Mouse (Mus musculus): ENCODE measurements around the gene Laptm5.

Gene Laptm5

GRCm38 (mm10) chr4:130918805-130919749, 6.2 kb downstream of the Laptm5 start:
- no peak for DNase-seq (ENCODE audit: extremely low read depth, insufficient read length, low spot score)

DNA sequence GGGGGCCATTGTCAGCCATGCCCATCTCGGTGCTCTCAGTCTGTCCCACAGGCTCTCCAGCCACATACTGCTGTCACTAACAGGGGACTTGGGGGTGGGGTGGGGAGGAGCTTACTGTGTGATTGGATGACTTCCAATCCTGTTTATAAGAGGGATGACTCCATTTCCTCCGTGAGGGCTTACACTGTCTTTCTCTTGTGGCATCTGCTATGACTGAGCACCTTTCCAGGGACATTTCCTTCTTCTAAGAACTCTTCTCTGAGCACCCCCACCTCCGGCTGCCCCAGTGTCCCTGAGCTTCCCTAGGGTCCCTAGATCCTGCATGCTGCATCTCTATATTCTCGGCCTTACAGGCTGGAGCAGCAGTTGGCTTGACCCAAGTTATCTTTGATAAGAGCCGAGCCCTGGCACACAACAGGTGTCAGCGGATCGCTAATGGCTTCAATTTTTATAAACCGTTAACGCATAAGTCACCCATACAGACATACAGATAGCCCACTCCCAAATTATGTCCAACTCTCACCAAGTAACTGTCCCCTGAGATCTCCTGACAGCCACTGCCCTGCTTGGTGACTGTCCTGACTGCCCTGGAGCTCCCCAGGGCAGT, 6.9 kb downstream of the Laptm5 start:
- DNase-seq (ENCODE audit: extremely low read depth, insufficient read length, low spot score) = no peak

DNA sequence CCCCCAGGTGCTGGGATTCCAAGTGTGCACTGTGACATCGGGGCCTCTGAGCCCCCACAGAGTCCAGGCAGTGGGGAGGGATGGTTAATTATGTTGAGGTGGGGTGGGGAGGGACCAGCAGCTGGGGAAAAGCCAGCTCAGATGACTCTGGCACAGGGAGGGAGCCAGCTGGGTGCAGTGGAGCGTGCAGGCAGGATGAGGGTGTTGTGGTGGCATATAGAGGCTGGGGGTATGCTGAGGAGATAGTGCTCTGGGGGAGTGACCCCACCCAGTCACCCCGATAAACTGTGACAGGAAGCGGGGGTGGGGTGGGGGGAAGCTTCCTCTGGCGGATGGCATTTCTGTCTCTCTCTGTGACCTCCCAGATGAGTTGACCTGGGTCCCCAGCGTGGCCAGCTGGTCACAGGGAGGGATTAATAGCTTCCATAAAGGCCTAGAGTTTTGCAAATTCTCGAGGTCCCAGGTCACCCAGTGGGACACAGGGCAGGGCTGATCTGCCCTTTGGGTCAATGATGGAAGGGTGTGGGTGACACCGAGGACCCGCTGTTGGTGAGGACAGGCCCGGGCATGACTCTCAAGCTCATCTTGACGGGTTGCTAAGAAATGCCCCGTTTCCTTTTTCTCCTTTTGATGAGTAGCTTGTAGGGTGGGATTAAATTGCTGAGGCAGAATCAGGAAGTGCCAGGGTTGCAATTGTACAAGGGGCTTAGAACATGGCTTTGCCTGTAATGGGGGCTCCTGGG, 8.2 kb downstream of the Laptm5 start:
- DNase-seq (ENCODE audit: extremely low read depth, insufficient read length, low spot score) = no peak

DNA sequence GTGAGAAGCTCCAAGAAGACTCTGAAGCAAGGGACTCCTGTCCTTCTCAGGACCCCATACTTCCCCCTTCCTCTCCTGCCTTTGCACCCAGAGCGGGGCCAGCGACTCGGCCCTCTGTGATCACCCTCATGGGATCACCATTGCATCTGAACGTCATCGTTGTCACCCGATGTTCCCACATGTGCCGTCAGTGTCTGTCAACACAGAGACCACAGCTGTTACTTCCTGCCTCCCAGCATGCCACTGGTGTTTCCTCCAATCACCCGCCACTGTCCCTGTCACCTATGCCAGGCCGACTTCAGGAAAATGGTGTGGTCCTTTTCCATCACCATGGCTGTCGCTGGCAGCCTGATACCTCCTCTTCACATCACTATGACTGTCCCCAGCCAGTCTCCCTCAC, 9.1 kb downstream of the Laptm5 start:
- no peak for DNase-seq (ENCODE audit: extremely low read depth, insufficient read length, low spot score)

GRCm38 (mm10) chr4:130926274-130926673, 13.3 kb downstream of the Laptm5 start:
- DNase-seq (ENCODE audit: extremely low read depth, insufficient read length, low spot score) = no peak

- no peak for DNase-seq (ENCODE audit: extremely low read depth, insufficient read length, low spot score)
These were observed 14.9 kb downstream of the Laptm5 start for GRCm38 (mm10) chr4:130927821-130928220.

- no peak for DNase-seq (ENCODE audit: extremely low read depth, insufficient read length, low spot score)
These were observed 29.7 kb downstream of the Laptm5 start for GRCm38 (mm10) chr4:130942644-130943043.

- no peak for DNase-seq (ENCODE audit: extremely low read depth, insufficient read length, low spot score)
These were observed 31.2 kb downstream of the Laptm5 start, which contains the start of gene Matn1 for GRCm38 (mm10) chr4:130944112-130944511. Gene Matn1, plus strand, starts transcription at chr4:130944385.

GRCm38 (mm10) chr4:130944779-130945178, 31.9 kb downstream of the Laptm5 start:
- DNase-seq (ENCODE audit: extremely low read depth, insufficient read length, low spot score) = no peak

GRCm38 (mm10) chr4:130947094-130947647, 34.2 kb downstream of the Laptm5 start:
- DNase-seq (ENCODE audit: extremely low read depth, insufficient read length, low spot score) = no peak

- no peak for DNase-seq (ENCODE audit: extremely low read depth, insufficient read length, low spot score)
These were observed 37.0 kb downstream of the Laptm5 start for GRCm38 (mm10) chr4:130949821-130950384.

GRCm38 (mm10) chr4:130952531-130952930, 39.6 kb downstream of the Laptm5 start:
- no peak for DNase-seq (ENCODE audit: extremely low read depth, insufficient read length, low spot score)

DNA sequence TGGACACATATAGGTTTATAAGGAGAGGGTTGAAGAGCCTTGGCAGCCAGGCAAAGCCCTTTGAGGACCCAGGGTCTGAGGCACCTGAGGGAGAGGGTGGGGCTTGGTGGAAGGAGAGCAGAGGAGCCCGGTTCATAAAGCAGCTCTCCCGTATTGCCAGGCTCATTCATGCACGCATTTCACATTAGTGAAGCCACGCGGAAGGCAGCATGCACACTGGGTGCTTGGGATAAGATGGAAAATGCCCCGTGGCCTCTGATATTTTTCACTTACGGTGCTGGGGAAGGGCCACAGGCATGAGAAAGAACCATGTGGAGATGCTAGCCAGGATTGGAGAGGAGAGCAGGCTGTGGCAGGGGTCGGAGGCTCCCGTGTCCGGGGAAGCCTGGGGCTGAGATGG, 44.2 kb downstream of the Laptm5 start:
- no peak for DNase-seq (ENCODE audit: extremely low read depth, insufficient read length, low spot score)

DNA sequence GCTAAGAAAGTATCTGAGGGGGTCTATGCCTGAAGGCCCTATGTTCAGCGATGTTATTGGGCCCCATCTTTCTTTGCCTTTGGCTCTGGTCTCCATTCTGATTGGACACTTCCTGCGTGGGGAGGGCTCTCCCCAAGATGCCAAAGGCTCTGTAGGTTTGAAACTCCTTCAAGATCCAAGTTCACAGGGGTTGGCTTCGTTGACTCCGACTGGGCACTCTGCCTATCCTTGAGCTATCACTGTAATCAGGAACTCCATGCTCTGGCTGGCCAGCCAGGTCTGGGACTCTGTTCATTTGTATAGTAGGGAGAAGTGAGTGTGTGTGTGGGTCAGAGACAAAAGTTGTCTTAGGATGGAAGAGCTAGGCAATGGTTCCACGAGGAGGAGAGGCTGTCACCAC, 45.9 kb downstream of the Laptm5 start:
- no peak for DNase-seq (ENCODE audit: extremely low read depth, insufficient read length, low spot score)

- no peak for DNase-seq (ENCODE audit: extremely low read depth, insufficient read length, low spot score)
These were observed 46.8 kb downstream of the Laptm5 start for GRCm38 (mm10) chr4:130959678-130960077.

GRCm38 (mm10) chr4:130960118-130960734, 47.3 kb downstream of the Laptm5 start:
- DNase-seq (ENCODE audit: extremely low read depth, insufficient read length, low spot score) = no peak

DNA sequence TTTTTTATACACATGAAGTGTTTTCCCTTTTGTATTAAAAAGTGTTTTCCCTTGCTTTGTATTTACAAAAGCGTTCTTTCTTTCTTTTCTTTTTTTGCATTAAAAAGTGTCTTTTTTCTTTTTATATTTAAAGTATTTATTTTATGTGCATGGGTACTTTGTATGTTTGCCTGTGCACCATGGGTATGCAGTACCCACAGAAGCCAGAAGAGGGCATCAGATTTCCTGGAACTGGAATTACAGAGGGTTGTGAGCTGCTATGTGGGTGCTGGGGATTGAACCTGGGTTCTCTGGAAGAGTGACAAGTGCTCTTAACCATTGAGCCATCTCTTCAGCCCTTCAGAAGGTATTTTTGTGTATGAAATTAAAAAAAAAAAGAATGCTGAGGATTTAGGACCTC, 58.4 kb downstream of the Laptm5 start:
- no peak for DNase-seq (ENCODE audit: extremely low read depth, insufficient read length, low spot score)

DNA sequence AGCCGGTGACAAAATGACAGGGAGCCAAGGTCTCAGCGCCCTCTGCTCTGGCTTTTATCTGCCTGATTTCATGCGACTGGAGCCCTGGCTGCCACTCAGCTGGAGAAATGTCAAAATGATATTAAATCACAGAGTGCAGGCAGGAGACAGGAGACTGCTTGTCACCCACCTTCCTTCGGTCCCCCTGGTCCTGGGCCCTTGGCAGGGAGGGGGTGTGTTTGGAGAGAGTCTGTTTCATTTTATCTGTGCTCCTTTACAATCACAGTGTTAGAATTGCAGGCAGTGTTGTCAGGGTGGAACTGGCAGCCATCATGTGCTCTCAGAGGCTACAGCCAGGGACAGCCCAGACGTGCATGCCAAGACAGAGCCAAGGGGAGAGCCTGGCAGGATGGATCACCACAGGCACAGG, 59.5 kb downstream of the Laptm5 start:
- DNase-seq (ENCODE audit: extremely low read depth, insufficient read length, low spot score) = no peak

DNA sequence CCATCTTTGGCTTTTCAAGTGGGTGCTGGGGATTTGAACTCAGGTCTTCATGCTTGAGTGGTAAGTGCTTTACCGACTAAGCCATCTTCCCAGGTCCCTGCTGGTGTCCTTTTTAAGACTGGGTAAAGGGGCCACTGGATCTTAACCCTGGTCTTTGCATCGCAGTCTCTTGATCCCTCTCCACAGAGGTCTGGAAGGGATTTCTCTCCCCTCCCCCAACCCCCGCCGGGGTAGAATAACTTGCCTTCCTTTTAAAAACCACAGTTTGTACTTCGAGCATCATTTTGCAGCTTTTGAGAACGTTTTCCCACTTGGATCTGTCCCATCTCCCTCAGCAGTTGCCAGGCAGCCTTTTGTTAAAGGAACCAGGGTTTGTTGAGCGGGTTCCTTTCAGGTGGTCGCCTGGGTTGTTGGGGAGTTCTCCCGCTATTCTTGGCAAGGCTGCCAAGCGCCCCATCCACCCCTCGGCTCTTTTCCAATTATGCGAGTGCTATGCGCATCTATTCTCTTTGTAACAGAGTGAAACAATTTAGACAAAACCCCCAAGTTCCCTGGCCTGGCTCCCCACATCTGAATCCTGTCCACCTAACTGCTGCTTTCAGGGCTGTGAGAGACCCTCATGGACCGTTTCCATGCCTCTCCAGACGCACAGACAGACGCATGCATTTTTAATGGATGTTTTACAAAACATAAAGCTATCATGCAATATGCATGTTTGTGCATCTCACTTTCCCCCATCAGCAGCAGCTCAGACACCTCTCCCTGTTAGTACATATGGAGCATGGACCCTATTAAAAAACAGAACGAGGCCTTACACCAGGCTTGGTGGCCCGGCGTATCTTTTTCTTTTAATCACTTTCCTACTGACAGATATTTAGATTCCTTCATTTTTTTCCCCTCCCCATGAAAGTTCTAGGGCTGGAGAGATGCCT, 60.7 kb downstream of the Laptm5 start:
- DNase-seq (ENCODE audit: extremely low read depth, insufficient read length, low spot score) = no peak
